Mouse (Mus musculus) kidney, adult 8-10 months (tissue): ENCODE measurements around the gene Ankrd50.

ENCODE experiments used
- DNase-seq, 2 experiments: peaks; one replicate each; pipeline ENCODE4 v3.0.0; 2022

Ankrd50 gene

DNA sequence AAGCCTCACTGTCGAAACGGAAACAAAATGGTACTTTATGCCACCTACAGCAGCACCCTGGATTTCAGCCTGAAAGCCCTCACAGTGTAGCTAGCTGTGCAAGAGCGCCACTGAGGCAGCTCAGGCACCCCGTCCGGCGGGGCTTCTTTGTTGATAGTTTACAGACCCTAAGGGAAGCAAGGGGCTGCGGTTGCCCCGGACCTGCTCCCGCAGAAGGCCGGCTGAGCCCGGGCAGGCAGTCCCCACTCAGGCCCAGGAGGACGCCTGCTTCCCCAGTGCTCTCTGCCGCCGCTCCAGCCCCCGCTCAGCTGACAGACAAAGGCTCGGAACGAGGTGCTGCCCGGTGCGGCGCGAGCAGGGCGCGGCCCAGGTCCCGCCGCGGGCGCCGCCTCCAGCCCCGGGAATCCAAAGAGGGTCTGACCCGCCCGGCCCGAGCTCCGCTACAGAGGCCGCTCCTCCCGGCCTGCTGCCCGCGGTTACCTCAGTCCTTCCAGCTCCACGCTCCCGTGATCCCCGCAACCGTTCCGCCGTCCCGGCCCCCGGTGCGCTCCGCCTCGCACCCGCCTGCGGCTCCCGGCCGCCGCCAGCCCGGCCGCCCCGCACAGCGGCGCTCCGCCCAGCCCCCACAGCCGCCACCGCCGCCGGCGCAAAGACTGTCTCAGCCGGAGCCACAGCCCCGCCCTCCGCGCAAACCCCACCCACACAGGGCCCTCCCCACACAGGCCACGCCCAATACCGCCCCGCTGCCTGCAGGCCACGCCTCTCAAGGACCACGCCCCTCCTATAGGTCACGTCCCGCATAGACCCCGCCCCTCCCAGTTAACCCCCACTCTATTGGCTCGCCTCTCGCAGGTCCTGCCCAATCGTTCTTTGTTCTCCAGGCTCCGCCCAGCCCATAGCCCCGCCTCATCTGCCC is at the start of gene Ankrd50:
Gene Ankrd50, minus strand, starts transcription at position 654 of the 916 bp plus-strand sequence.
- peak; percentile 99 for DNase-seq

DNA sequence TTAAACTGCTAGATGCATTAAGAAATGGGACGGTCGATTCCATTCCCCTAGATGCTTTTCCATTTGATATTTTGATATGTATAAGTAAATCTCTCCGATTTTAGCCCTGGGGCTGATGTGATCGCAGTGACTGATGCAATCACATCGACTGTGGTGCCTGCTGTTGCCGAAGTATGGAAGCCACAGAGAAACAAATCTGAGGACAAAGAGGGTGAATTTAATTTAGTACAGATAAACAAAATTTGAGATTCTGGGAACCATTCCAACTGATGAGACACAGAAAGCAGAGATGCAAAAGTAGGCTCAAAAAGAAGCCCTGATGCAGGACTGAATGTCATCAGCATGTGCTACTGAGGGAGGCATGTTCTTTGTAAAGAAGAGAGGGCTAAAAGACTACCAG is 49.6 kb upstream of the Ankrd50 start:
- DNase-seq: no peak

DNA sequence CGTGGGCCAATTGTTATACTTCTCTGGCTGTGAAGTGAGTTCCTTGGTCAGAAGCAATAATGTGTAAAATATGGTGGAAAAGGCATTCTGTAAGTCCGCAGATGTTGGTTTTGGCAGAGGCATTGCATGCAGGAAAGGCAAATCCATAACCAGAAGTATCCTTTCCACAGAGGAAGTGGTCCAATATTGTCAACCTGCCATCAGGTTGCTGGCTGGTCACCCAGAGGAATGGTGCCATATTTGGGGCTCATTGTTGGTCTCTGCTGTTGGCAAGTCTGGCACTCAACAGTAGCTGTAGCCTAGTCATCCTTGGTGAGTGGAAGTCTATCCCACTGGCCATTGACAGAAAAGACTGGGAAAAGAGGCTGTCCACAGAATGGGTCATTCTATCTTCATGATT is 35.8 kb upstream of the Ankrd50 start:
- no peak for DNase-seq

DNA sequence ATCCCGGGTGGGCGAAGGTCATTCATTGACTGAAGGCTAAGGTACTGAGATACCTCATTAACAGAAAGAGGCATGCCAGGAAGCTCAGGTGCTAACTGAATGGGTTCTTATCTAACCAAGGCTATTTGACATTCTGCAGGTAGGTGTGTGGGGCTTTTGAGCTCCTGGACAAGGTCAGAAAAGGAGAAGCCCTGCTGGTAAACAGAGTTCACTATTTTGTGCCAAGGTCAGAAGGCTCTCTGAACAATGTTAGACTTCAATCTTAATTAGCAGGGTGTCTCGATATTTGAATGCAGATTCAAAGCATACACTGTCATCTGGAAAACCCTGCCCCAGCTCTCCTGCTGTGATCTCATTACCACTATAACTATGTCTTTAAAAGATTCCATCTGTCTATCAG is 35.3 kb upstream of the Ankrd50 start:
- DNase-seq: peak in 1 of 2 experiments; percentile 11

DNA sequence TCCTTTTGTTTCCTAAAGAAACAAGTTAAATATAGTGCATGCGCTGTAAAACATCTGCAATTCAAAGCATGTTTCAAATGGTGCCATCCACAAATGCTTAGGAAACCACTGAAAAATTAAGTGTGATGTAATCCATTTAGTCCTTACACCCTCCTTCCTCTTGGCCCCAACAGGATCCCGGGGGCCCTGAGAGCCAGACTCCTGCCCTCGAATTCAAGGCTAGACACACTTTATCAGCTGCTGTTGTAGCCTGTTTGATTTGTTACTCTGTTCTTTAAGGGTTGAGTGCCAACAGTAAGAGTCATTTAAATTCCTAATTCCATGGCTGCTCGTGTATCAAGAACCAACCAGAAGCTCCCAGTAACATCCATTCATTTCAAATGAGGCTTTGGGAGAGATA is 19.0 kb upstream of the Ankrd50 start:
- DNase-seq: no peak

DNA sequence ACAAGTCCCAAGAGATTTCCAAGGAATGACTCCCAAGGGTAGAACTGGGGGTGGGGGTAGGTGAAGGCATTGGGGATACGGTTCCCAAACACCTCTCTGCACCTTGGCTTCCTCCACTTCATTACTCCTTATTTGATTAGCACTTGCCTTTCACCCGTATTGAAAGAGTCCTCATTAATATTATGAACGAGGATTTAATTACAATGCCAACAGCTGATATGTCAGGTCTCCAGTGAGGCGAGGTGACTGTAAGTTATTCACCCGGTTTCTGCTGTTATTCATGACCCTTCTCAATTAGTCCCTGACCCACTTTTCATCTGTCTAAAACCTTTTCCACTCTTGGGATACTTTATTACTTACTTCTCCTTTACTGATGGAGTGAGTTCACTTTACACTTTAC is 17.5 kb upstream of the Ankrd50 start:
- DNase-seq: no peak

DNA sequence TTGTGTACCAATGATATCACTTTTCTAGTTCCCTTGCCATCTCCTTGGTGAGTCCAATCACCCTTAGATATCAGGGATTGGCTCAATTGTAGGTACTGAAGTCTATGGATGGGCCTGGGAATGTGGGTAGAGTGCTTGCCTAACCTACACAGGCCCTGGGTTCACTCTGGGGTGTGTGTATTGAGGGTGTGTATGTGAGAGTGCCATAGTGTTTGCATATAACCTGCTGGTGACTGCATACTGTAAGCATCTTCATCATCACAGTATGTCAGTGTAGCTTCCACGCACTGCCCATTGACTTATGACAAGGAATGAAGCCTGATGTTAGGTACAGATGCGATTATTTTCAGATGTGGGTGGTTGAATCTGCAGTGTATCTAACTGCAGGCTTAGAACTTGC is 17.1 kb upstream of the Ankrd50 start:
- DNase-seq: no peak

DNA sequence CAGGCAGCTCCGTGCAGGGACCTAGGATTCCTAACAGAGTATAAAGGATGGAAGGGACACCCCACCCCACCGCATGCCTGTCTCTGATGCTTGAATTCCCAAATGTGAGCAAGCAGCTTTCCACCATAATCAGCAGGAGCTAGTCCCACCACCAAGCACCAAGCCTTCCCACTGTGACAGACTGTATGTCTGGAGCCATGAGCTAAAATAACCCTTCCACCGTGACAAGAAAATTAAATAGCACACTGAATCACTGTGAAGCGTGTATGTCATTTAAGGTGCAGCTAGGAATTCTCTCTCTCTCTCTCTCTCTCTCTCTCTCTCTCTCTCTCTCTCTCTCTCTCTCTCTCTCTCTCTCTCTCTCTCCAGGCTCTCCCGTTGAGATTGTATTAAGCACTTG is 16.7 kb upstream of the Ankrd50 start:
- no peak for DNase-seq

DNA sequence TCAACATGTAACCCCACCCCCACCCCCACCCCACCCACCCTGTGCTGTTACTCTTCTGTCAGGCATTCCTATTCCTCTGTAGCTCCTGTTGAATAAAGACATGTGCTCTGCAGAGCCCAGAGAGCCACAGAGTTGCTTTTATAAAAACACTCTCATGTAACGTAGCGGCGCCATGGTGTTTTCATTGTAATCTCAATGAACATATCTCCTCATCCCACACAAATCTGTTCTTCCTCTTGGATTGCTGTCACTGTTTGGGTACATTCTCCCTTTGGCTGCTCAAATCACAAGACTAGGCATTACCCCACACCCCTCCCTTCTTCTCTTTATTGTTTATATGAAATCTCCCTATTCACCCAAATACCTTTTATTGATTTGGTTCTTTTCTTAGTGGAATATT is 13.9 kb upstream of the Ankrd50 start:
- DNase-seq: no peak

DNA sequence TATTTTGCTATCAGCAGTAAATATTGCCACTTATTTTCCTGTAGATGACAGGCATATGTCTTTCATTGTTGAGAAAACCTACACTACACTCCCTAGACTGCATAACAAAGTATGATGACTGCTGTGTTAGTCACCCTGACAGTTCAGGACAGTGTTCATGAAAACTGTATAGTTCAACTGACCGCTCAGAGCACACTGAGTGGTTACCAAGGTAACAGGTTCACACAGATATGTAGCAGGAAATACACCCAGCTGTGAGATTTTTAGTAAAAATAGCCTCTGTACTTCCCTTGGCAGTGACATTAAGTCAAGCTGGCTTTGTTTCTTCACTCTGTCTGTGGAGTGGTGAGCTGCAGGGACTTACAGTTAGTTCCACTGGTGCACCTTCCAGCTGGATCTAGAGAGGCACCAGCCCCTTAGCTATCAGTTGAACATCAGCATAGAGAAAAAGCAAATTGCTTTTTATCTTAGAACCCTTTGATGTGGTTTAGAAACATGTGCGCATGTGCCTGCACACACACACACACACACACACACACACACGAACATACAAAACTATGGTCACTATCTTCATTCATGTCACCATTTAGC is 12.2 kb upstream of the Ankrd50 start:
- no peak for DNase-seq

DNA sequence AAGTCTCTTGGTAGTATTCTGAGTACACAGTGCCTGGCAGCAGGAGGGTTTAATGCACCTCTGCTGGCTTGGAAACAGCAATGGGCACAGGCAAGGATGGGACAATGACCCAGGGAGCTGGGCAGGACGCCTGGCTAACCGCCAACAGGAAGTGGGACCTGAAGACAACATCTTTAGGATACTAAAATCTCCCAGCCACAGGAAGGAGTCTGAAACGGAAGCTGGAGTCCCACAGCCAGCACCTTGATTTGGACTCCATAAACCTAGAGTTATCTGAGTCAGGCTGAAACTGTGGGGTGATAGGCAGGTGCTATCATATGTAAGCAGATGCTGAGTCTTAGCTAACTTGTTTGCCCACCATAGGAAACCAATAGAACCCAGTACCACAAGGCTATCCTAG is 7.1 kb upstream of the Ankrd50 start:
- DNase-seq: no peak

DNA sequence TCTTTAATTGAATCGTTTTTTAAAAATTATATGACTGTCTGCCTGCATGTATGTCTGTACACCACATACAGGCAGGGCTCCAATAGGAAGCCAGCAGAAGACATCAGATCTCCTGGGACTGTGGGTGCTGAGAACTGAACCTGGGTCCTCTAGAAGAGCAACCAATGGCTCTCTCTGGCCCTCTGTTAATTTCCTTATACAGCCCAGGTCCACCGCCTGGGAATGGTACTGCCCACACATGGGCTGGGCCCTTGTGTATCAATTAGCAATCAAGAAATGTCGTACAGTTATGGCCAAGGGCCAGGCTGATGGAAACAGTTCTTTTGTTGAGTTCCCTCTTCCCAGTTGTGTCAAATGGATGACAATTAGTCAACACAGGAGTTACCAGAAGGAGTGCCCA is 6.6 kb upstream of the Ankrd50 start:
- DNase-seq: no peak

DNA sequence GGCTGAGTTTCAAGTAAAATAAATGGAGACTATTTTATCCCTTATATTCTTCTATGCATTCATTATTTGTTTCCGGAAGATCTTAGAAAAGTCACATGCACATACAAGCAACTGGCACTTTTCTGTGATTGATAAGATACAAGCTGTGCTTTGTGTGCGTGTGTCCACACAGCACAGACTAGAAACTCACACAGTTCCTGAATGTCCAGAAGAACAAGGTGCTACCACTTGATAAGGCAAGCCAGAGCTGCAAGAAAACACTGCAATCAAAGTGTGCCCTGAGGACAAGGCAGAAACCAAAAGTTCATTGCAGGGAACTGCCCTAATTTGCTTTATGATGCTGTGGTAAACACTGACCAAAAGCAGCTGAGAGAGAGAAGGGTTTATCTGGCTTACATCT is 6.1 kb upstream of the Ankrd50 start:
- no peak for DNase-seq

DNA sequence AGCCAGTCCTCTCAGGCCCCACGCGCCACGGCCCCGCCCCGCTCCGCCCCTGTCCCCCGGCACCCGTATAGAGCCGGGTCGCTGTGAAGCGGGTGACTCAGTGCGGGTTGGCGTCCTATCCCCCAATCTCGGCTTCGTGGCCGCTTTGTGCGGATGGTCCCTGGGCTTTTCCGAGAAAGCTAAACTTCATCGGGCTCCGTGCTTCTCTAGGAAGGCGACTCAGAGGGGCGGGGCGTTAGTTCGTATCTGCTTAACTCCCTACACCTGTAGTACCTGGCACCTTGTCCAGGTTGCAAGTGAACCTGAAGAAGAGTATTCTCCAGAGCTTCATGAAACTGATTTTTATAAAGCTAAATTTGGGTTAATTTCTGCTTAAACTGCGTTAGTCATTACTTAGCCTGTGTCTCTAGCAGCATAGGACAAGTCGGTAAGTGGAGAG is 482 bp upstream of the Ankrd50 start:
- no peak for DNase-seq

DNA sequence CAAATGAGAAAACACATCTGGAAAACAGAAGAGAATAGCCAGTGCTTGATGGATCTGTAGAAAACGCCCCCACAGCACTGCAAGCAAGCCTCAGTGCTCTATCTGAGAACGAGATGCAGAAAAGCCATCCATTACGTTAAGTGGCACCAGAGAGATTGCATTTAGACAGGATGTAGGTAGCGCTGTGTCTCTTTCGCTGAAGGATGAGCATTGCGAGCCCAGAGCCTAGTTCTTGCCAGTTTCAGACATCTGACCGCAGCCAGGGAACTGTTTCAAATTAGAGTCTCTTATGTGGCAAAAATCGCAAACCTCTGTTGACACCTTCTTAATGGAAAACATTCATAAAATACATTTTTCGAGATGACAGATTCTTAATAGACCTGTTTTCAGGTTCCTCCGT is 1.1 kb downstream of the Ankrd50 start:
- DNase-seq: no peak

DNA sequence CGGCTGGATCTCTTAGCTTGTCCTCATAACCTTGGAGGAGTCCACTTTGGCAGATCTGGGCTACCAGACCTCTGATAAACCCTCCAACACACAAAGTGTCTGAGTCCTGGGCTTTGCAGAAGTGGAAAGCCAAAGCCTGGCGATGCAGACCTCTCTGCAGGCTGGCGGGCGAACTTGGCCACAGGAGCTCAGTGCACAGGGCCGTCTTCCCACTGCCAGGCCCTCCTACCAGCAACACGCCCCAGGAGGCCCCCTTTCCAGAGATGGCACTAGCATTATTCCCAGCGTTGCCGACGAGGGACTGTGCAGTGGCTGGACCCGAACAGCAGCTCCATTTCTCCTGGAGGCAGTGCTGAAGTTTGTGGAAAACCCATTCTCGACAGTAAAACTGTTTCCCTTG is 1.9 kb downstream of the Ankrd50 start:
- no peak for DNase-seq

DNA sequence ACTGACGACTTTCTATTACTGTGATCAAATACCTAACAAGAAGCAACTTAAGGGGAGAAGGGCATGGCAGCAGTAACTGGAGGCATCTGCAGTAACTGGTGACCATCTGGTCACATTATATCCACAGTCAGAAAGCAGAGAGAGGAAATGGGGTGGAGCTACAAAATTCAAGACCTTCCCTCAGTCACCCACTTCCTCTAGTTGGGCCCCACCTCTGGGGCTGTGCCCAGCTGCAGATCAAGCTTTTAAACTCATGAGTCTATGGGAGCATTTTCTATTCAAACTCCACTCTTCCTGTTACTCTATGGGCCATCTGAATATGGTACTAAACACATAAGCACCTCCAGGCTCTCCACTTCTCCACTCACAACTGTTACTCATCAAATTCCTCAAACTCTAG is 3.5 kb downstream of the Ankrd50 start:
- DNase-seq: no peak

DNA sequence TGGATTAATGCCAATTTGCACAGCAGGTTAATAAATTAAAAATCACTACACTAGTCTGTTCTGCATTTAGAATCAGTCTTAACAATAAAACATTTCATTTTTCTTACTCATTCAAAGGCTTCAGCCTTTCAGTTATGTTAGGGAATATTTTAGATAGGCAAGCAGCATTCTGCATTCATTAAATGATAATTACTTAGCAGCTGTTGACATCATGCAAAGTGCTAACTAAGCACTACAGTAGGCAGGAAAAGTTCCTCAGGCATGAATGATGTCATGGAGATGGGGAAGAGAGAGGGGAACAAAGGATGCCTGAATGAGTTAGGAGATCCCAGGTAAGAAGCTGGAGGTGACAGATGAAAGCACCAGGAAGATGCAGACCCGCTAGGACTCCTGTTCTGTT is 6.7 kb downstream of the Ankrd50 start:
- no peak for DNase-seq

DNA sequence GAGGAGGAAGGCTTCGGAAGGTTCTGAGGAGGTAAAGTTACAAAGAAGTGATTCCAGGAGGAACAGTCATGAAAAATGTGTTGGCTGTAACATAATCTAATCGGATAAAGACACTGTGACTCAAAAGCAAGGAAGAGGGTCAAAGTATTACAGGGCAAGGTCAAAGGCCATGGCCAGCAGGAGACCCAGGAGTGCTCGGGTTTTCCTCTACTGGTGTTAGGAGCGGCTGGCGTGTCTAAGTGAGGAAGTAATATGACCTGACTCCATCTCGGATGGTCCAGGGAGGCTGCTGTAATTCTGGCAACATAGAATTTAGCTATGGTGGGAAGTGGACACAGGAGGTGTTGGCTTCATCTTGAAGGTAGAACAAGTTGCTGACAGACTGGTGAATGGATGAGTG is 9.1 kb downstream of the Ankrd50 start:
- DNase-seq: no peak

DNA sequence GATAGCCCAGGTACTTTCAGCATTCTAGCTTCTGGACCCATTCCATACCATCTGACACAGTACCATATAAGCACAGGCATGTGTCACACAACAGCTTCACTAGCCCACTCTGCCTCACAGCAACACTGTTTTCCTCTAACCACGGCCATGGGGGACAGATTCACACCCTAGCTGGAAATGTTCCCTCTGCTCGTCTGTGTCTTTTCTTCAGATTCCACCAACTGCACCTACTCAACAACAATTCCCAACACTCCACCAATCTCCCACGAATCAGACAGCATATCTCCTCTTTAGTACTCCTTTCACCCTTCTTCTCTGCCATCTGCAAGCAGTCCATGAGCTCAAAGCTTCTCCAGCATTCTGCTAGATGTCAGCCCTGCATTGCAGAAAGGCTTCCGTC is 11.5 kb downstream of the Ankrd50 start:
- DNase-seq: no peak

DNA sequence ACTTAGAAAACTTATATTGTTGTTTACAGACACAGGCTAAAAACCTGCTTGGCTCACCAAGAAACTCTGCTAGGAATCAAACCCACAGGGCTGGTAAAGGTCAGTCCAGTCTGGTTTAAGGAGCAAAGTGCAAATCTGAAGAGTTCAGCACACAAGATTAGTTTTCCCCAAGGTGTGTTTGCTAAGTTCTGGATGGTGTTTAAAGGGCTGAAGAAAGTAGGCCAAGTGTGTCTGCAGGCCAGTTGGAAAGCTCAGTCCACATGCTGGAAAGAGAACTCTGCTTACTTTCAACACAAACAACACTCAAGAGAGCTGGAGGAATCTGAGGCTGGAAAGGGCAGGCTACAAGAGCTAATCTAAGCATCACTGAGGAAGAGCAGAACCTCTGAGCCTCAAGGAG is 13.1 kb downstream of the Ankrd50 start:
- peak in 1 of 2 experiments; percentile 4 for DNase-seq

DNA sequence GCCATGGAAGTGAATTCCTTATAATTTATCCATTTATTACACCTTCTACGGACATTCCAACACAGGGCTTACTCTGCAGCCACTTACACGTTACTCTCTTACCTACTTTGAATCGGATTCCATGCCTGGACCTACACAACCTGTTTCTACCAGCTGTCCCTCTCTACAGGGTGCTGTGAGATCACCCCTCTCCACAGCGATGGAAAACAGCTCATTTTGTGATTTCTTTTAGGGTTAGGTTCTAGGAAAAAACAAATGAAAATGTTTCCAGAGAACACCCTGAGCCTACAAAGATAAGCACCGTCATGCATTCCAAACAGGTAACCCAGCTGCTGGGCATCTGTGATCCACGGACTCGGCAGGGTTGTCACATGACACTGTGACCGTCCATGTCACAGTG is 16.5 kb downstream of the Ankrd50 start:
- DNase-seq: no peak

DNA sequence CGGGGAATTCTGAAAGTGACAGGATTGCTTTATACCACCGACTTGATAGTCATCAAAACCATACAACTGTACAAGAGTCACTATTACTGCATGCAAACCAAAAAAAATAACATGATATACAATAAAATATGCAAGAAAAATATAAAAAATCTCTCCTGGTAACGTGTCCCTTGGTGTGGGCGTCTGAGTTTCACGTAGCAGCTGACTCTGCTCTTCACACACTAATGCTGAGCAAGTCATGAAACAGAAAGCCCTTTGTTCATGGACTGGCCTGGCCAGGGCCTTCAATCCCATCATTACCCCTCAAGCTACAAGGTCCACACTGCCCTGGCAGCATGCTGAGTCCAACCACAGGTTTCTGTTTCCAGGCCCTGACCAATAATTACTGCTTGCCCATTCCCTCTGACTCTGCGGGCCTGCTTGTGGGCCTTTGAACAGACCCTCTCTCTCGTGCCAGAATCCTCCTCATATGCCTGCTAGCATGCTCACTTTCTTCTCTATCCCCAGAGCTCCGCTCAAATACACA is 17.7 kb downstream of the Ankrd50 start:
- no peak for DNase-seq

DNA sequence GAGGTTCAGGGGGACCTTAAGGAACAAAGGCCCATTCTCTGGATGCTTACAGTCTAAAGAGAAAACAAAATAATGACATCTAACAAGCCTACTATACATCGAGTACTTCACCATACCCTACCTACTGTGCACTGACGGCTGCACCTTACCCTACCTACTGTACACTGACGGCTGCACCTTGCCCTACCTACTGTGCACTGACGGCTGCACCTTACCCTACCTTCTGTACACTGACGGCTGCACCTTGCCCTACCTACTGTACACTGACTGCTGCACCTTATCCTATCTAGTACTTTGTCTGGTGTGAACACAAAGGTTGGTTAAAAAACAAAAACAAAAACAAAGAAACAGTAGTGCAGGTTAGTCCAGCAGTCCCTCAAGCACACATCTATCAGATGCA is 18.5 kb downstream of the Ankrd50 start:
- DNase-seq: no peak
